Mouse (Mus musculus) olfactory bulb, adult 2 months (tissue): ENCODE data around the gene Tmprss12. TPM values are rescaled to one million over a fixed set of nuclear protein-coding genes. Genes with fewer than 3 reads are reported as not detected.
"Not testable (repeated sequence)": the region's sequence is repeated elsewhere in the genome, so short reads cannot be mapped to it uniquely, and the experiment has no call there.

ENCODE experiments used
- H3K27ac ChIP-seq: fragments of 200-500 bp; 2 replicates; pipeline ENCODE4 v1.5.1; 2012; ENCODE audit warnings: low read depth, low read length; ENCODE audit not compliant: insufficient read depth
- H3K4me1 ChIP-seq: fragments of 200-500 bp; 2 replicates; pipeline ENCODE4 v1.6.1; 2012; ENCODE audit warnings: low read length; ENCODE audit not compliant: control insufficient read depth, insufficient read depth
- H3K4me3 ChIP-seq: fragments of 200-500 bp; 2 replicates; pipeline ENCODE4 v1.5.1; 2012; ENCODE audit warnings: mild to moderate bottlenecking, low read depth, low read length, moderate library complexity; ENCODE audit not compliant: insufficient read depth
- CTCF ChIP-seq: fragments of 200-500 bp; IDR thresholded peaks from 2 replicates; pipeline ENCODE4 v1.5.1; 2012; ENCODE audit warnings: low read depth, mild to moderate bottlenecking, low read length, moderate library complexity; ENCODE audit not compliant: insufficient read depth
- POLR2A ChIP-seq: fragments of 200-500 bp; IDR thresholded peaks from 2 replicates; pipeline ENCODE4 v1.6.1; 2012; ENCODE audit warnings: mild to moderate bottlenecking, low read depth, low read length, moderate library complexity; ENCODE audit not compliant: insufficient read depth
- WGBS: fragments of 180-500 bp; shearing (Covaris S2); methylation state at CpG from one replicate; pipeline ENCODE4 v1.1.7; 2018; 5-methylcytosine and 5-hydroxymethylcytosine counted together
- polyA plus RNA-seq: library from polyadenylated mRNA; stranded (reverse); fragments of >200 nt; gene quantifications from 2 replicates; pipeline ENCODE4 v1.2.4, GENCODE M21; 2012; ENCODE audit warnings: low replicate concordance; ENCODE audit not compliant: missing spikeins, insufficient read depth, insufficient read length

Gene Tmprss12
- polyA plus RNA-seq, 1 experiment = not detected

DNA sequence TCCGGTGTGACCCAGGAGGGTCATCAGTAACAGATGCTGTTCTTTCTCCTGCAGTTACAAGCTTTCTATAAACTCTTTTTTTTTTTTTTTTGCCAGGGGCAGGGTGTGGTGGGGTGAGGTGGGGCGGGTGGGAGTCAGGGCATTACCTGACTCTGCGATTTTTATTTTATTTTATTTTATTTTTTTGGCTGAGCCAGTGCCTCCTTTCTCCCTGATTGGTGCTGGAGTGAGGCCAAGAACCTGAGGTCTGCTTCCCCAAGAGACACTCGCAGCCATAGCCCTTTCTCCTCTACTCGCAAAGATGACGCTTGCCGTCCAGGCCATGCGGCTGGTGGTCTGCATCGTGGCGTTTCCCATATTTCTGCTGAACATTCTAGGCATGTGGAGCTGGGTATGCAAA is 54.0 kb downstream of the Tmprss12 start, which contains the start of gene Mettl7a3:
TSS of gene Mettl7a3 (plus strand) at position 301 of the 400 bp plus-strand sequence.
- Histone ChIP-seq H3K4me3 (no peak within 1 kb of the TSS), H3K4me1 (no peaks in the 10 kb centered on the region), H3K27ac (no peak within 1 kb of the TSS)
- 82% methylated on average over 10 of the region's 10 CpGs for WGBS
- no peak for TF ChIP-seq CTCF
- no peak for TF ChIP-seq POLR2A

DNA sequence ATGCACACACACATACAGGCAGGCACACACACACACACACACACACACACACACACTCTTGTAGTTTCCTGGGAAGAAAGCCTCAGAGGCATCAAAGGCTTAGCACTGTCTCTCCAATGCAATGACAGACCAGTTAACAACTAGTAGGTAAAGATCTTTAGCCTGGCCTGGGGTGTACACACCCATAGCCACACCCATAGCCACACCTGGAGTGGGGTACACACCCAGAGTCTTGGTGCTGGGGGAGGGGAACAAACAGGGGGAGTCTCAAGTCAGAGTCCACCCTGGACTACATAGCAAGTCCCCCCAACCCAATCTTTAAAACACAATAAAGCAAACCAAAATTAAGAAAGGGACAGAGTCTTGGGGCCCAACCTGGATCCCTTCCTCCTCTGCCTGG is 56.7 kb downstream of the Tmprss12 start:
- not testable (repeated sequence) for H3K4me3 ChIP-seq, H3K27ac ChIP-seq, H3K4me1 ChIP-seq

GRCm38 (mm10) chr15:100337847-100338246 is 57.2 kb downstream of the Tmprss12 start:
- not testable (repeated sequence) for H3K27ac ChIP-seq, H3K4me1 ChIP-seq, H3K4me3 ChIP-seq
- 47% methylated on average over 10 of the region's 10 CpGs for WGBS

- WGBS = 76% methylated on average over 4 of the region's 5 CpGs
- not testable (repeated sequence) for H3K4me1 ChIP-seq, H3K4me3 ChIP-seq, H3K27ac ChIP-seq
Measured at GRCm38 (mm10) chr15:100341314-100341980, 60.8 kb downstream of the Tmprss12 start.

Other genes with a start within 250 kb of the Tmprss12 start
- 51.2 TPM in 1 of 2 replicates, not detected in the other for gene Dip2b, start 242.2 kb upstream of the Tmprss12 start, polyA plus RNA-seq
- not detected in 2 replicates for gene Atf1, start 53.0 kb upstream of the Tmprss12 start, polyA plus RNA-seq
- gene Mettl7a1, start 23.3 kb downstream of the Tmprss12 start, polyA plus RNA-seq = not detected in 2 replicates
- not detected in 2 replicates for gene Mettl7a3, start 54.1 kb downstream of the Tmprss12 start, polyA plus RNA-seq
- gene Methig1, start 72.3 kb downstream of the Tmprss12 start, polyA plus RNA-seq = not detected in 2 replicates
- gene Mettl7a2, start 72.4 kb downstream of the Tmprss12 start, polyA plus RNA-seq = not detected in 2 replicates
- gene Higd1c, start 83.7 kb downstream of the Tmprss12 start, polyA plus RNA-seq = not detected in 2 replicates
- not detected in 2 replicates for gene Gm5475, start 141.3 kb downstream of the Tmprss12 start, polyA plus RNA-seq
- gene Slc11a2, start 144.2 kb downstream of the Tmprss12 start, polyA plus RNA-seq = not detected in 2 replicates
- gene Letmd1, start 188.2 kb downstream of the Tmprss12 start, polyA plus RNA-seq = not detected in 2 replicates
- not detected in 2 replicates for gene Csrnp2, start 214.7 kb downstream of the Tmprss12 start, polyA plus RNA-seq